Mouse (Mus musculus) heart, postnatal 4 days (tissue): Measurements from ENCODE around the gene Paqr5. TPM values are rescaled to one million over a fixed set of nuclear protein-coding genes. Genes with fewer than 3 reads are reported as not detected.

ENCODE experiments used
- DNase-seq: peaks from one replicate; pipeline ENCODE4 v3.0.0; 2021
- total RNA-seq, 2 experiments: library from RNA; stranded (reverse); gene quantifications; 2 replicates each; pipeline ENCODE4 v1.2.3; 2021

Paqr5 gene
- total RNA-seq, 2 experiments from 2014 or later = not detected

DNA sequence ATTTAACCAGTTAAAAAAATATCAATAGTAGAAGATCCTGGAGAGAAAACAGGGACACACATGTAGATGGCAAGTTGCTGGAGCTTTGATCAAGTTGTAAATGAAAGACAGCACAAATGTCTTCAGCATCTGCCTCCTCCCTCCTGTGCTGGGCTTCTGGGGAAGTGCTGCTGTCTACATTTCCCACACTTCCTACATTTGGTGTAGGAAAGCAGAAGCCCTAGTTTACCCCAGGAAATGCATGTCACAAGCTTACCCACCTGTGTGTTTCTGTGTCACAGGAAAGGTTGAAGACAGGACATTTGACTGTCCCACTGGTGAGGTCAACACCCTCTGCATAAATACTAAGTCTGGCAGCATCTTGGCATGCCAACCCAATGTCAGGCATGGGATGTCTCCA, 71.9 kb downstream of the Paqr5 start:
- no peak for DNase-seq

DNA sequence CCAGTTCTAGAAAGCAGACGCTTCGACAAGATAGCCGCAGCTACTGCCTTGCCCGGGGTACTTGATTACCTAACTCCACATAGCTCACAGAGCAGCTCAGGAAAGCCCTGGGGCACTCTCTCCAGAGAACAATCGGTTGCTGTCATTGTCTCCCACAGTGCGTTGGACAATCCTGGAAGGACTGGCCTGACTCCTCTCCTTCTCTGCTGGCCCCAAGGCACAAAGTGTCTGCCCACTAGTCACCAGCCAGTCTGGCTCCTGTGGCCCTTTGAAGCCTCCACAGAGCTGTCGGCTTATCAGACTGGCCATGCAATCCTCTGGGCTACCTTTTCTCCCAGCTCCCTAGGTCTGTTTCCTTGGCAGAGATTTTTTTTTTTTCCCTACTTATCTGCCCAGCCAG, 74.4 kb downstream of the Paqr5 start:
- no peak for DNase-seq

DNA sequence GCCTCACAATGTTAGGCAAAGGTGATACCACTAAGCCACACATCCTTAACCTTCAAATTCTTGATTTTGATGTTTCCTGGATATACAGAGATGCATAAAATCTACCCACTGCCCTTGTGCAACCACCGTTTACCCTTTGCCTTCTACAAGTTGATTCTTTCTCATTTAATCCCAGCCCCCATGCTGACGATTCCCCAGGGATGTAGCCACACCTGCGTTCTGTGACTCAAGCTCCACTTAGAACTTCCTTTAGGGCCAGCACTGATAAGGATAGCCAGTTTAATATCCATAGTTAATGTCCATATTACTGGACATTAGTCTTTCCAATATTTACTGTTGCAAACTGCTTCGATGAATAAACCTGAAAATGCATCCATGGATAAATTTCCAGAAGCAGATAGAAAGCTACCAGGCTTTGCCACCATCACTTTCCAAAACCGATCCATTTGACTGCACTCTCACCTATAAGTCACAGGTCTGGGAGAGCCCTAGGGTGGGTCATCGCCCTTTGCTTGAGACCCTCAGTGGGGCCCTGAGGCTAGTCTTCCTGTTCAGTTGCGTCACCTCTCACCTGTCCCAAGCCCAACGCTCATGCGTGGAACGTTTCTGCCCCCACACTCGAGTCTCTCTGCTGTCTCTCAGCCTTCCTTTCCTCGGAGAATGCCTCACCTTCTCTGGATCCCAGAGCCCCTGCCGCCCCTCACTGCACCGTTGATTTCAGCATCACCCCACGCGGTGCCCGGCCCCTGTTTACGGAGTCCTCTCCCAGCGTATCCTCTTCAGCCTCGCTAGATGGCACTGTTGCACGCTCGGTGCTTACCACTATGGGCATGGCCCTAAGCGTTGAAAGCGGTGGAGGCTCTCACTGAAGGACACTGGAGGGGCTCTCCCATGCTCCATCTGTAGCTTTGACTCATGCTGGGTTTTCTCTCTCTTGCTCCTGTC, 79.0 kb downstream of the Paqr5 start:
- DNase-seq = peak; percentile 81

DNA sequence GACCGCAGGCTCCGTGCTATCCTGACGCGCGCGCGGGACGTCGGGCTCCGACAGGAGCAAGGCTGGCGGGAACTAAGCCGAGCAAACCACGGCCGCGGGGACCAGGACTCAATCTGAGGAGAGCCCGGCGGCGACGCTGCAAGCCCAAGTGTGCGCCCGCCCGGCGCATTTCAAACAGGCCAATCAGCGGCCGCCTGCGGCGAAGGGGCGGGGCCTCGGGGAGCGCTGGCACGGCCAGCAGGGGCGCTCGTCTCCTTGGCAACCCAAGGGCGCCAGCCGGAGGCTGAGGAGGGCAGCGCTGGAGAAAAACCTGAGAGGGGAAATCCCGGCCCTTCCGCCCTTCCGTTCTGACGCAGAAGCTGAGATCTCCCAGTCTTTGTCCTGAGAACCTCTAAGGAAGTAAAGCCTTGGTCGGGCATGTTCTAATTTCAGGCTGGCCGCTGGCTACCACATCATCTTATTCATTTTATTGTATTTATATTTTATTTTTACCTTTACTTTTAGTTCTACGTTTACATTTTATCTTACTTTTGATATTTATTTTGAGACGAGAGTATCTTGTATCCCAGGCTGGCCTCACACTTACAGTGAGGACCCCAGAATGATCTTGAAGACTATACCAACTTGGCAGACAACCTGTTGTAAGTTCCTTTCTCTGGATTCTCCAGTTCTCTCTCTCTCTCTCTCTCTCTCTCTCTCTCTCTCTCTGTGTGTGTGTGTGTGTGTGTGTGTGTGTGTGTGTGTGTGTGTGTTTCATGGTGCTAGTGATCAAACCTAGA, 79.8 kb downstream of the Paqr5 start, which contains the start of gene Kif23:
Kif23 (minus strand) TSS at position 152 of the 779 bp plus-strand sequence.
- DNase-seq = peak; percentile 98

DNA sequence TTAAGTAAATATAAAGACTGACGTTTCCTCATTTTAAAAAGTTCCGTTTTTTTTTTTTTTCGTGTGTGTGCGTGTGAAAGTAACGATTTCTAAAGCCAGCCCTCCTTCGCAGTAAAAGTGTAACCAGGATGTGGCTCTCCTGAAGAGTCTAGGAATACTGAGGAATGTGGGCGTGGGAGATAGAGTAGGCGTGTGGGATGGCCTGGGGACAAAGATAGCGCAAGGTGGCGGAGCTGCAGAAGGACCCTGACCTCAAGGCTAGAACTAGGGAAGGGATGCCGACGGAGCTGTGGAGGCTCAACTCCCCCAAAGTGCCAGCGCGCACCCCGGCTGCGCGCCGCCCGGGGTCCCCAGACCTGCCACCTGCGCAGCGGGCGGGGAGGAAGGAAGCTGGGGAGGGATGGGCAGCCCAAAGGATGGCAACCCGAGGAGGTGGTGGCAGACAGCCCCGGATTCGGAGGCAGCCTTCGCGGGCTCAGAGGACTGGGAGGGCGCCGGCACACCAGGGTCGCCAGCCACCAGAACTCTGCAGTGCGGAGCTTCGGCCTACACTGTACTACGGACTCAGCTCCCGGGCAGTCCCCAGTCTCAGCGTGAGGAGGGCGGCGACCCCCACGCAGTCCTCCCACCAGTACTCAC, 80.6 kb downstream of the Paqr5 start:
- DNase-seq = no peak

DNA sequence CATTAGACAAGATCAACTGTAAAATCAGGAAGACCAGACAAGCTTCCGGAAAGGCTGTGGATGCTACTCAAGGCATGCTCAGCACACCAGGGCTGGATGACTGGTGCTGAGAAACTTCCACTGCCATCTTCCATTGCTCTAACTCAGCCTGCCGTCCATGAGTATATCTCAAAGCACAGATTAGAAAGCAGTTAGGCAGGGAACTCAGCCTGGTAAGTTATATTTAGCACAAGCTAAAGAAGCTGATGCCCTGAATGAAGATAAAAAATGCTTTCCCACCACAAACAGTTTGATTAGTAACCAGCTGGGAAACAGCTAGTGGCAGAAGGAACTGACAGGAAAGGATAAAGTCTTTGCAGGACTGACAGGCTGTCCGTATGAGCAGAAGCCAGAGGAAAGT, 85.6 kb downstream of the Paqr5 start:
- DNase-seq = no peak

DNA sequence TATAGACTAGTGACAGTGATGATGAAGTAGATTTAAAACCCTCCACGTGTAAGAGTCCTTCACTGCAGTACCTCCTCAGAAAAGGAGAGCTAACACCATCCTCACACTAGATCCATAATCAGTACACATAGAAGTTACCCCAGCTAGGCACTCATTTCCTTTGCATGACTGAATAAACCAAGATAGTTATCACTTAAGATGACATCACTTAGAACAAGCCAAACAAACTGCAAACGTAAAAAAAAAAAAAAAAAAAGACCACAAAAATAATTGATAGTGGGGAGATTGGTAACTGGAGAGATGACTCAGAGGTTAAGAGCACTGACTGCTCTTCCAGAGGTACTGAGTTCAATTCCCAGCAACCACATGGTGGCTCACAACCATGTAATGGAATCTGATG, 93.3 kb downstream of the Paqr5 start:
- no peak for DNase-seq

DNA sequence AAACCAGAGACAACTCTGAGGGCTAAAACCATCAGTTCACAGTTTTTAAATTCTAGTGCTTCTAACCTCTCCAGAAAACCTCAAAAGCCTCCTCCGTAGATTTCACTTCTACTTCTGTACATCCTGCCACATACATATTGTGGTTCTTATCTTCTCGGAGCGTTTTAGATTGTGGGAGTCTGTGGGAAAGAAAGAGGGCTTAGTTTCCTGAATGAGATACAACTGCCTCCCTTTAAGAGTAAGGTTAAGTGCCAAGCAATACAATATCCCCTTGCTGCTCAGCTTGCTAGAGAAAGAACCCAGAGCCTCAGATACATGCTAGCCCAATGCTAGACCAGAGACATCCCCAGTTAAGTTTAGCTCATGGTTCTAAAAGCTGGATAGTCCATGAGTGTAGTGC, 94.6 kb downstream of the Paqr5 start:
- no peak for DNase-seq

DNA sequence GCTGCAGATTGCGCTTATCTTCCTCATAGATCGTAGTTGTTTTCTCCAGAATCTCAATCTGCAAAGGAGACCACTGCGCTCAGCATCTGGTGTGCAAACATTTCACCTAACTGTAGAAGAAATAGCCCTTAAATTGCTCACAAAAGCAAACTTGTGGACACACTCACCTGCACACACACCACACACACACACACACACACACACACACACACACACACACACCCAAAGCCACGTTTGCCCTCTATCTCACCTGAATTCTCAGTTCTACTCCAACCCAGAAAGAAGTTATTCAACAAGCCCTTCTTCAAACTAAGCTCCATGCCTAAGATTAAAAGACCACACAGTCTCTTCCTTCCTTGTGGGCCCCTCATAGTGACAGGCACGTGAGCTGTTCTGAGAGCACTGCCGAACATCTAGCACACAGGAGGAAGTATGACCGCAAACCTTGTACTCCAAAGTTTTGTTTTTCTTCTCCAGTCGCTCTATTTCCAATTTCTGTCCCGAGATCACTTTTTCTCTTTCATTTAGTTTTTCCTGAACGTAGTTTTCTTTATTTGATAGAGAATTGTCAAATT, 101.5 kb downstream of the Paqr5 start:
- DNase-seq = no peak

DNA sequence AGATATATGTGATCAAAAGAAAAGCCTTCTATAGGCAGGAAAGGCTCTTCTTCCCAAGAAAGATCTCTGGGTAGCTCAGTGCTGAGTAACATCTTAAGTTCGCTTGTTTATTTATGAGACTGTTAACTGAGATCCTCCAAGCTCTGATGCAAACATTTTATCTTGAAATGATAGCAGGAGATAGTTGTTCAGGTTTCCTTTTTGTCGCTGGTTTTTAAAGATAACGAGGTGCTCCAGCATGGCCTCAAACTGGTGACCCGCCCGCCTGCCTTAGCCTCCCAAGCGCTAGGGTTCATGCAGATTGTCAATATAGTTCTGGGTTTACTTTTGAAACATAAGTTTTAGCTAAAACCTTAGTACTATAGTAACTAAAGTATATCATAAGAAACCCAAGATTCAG, 106.3 kb downstream of the Paqr5 start:
- DNase-seq = no peak

DNA sequence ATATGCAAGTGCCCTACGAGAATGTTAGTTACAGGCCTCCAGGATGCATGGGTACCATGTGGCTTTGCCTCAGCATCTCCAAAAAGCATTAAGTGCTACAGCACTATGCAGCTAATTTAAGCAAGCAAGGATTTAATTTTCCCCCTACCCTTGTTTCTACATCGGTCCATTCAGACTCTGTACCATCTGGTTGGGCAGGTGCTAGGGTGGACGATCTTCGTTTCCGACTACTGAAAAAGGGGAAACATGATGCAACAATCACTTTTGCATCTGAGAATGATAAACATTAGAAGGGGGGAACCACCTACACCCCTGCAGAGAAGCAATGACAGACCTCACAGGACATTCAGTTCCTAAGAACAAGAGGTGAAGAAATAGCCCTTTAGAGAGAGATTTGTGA, 107.2 kb downstream of the Paqr5 start:
- DNase-seq = no peak

DNA sequence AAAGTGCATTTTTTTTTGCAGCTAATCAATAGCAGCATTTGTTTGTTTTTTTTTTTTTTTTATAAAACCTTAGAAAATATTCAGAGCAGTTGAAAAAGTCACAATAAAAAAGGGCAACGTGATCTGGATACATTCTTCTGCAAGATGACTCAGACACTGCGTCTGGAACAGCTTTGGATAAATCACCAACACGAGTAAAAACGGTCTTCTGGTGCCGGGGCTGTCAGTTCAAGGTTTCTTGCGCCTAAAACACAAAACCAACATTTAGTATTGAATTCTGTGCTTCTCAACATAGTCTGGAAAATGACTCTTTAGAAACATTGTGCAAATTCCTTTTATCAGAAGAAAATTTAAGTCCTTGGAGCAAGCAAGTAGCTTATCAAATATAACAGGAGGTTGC, 109.2 kb downstream of the Paqr5 start:
- no peak for DNase-seq

DNA sequence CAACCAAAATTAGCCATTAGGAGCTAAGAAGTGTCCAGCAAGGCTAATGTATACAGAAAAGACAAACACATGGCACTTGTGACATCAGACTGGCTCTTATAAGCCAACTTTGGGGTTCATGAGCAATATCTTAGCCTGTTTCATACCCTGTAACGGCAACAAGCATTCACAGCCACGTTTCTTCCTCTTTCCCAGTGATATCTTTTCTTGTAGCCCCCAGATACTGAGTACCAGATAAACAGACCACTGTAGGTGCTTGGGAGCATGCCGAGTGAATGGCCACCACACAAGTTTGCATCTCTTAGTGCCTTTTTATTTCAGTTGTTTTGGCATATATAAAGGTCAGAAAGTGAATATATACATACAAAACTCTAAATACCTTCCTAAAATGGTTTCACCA, 109.7 kb downstream of the Paqr5 start:
- no peak for DNase-seq

DNA sequence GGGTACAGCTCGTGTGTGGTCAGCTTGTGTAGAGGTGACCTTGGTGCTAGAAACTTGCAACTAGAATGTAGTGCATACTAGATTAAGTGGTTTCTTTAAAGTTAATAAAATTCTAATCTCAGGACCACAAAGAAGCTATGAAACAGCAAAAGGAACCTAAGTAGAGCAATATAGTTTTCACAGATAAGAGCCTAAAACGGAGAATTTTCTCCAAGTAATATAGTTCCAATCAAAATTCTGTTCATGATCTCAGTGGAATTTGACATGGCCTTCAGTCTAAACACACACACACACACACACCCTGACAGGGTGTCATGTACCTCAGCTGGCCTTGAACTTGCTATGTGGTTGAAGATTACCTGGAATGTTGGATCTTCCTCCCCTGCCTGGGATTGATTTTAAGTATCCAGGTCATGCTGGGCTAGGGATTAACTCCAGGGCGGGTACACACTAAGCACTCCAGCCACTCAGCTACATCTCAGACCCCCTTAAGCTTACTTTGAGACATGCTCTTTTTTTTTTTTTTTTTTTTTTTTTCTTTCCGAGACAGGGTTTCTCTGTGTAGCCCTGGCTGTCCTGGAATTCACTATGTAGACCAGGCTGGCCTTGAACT, 111.2 kb downstream of the Paqr5 start:
- DNase-seq = no peak

DNA sequence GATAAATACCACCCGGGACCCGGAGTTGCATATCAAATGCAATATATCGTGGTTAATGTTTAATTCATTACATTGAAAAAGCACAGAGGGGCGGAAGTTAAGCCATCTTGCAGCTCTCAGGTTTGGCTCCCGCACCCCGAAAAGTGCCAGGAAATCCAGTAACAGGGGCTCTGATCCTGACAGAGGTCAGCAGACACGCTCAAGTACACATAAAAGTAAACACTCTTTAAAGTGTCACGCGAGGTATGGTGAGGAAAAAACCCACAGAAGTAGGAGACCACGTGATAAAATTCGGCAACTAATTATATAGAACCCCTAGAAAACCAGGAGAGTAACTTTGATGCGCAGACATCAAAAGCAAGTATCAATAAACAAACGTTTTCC, 111.7 kb downstream of the Paqr5 start:
- no peak for DNase-seq

DNA sequence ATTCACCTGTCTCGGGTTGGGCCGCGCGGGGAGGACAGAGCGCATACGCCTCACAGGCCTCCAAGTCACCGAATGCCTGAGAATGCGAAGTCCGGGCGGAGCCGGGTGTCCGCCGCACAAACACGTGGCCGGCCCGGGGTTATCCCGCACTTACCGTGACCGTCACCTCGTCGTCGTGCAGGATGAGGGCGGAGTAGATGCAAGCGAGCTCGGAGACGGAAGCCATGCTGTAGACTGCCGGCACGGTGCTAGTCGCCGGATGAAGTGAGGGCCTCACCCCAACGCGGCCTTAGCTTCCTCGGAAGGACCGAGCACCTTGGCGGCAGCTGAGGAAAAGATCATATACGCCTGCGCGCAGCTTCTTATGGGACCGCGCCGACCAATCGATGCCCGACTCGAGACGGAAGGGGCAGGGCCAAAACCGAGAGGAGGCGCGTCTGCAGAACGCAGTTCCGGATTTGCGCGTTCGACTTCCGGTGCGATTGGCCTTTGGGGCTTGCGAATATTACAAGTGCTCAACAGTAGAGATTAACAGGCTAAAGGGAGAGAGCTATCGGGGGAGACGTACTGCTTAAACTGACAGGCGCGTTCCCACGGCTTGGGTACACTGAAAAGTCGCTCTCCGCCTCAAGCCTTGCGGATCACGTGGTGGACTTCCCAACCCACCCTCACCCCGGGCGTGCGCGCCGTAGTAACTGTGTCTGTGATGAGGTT, 112.3 kb downstream of the Paqr5 start, which contains the start of gene Rplp1:
Rplp1 (minus strand) TSS at position 340 of the 714 bp plus-strand sequence.
- peak; percentile 96 for DNase-seq

DNA sequence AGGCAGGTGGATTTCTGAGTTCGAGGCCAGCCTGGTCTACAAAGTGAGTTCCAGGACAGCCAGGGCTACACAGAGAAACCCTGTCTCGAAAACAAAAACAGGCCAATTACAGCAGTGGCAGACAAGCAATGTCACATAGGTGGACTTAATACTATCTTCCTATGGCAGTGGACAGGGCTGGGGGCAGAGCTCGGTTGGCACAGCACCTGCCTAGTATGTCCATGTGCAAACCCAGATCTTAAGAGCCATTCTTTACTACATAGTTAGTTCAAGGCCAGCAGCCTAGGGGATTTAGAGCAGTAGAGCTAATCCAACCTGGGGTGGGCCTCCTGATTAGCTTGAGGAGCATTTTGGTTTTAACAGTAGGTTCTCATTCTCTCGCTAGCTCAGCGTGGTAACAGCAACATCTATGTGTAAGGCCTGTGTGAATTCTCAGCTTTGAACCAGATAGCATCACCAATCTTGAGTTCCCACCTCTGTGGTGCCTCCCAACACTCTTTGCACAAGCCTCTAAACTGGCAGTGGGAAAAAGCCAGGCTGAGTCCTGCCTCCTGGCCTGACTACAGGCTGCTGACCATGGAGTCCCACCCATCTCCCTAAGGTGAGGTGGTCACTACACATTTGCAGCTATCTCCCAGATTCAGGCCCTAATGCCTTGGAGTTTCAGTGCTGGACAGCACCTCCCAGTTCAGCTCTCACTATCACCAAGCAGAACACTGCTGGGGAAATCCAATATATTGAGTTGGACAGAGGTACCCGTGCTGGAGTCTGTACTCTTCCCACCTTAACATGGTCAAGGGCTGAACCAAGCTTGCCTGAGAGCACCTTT, 115.1 kb downstream of the Paqr5 start:
- DNase-seq = no peak

DNA sequence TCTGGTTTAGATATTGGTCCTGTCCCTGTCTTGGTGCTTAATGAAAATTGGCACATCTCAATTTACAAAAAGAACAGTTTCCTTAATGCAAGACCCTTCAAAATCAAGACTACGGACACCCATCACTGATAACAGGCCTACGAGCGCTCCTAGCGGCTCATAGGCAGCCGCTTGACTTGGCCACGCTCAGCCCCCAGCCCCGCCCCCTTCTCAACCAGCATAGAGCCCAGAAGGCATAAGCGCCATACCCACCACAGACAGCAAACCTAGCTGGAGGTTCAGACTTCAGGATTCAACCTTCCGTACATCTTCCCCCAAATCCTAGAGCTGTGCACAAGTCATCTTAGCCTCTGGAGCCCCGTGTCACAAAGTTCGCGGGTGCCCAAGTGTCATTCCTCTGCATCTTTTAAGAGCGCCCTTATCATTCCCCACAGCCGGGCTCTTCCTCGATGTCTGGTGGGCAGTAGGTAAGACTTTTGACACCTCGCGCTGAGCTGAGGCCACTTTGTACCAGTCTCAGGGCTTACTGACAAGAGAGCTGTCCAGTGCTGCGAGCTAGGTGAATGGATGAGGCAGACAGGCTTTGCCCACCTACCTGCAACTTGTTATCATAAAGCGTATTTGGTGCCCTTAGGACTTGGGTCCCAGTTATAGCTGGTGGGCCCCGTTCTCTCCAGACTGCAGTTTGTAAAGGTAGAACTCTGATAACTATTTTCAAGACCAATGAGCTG, 116.0 kb downstream of the Paqr5 start:
- DNase-seq = peak; percentile 46

DNA sequence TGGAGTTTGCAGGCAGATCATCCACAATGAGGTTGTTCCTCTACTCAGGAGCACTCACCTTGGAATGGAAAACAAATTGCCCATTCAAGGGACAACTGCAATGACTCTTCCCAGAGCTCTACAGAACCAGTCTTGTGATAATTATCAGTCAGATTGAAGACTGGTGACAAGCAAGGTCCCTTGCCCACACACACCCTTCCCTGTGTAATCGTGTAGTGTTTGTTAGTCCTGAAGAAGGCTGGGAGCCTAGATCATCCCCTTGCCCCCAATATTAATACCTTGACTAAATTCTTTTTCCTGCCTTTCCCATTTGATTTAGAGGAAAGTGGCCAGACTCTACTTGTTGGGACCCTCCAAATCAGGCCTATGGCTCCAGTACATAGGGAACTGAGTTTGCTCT, 117.0 kb downstream of the Paqr5 start:
- DNase-seq = no peak
